Mouse (Mus musculus) spleen, adult 2 months (tissue): ENCODE results near the gene Shisa4.

Experiments
- CTCF ChIP-seq: fragments of 200-500 bp; IDR thresholded peaks from 2 replicates; pipeline ENCODE4 v1.5.1; 2011; ENCODE audit warnings: mild to moderate bottlenecking, inconsistent platforms; ENCODE audit not compliant: insufficient read depth, insufficient read length, insufficient replicate concordance; ENCODE audit errors: extremely low read depth
- POLR2A ChIP-seq: fragments of 200-500 bp; IDR thresholded peaks from 2 replicates; pipeline ENCODE4 v1.6.1; 2011; ENCODE audit warnings: low read depth, low read length, inconsistent platforms

- TF ChIP-seq POLR2A (no peak), CTCF (no peak)
These were observed 24.4 kb upstream of the Shisa4 start for GRCm38 (mm10) chr1:135399466-135399865.
